ENCODE assay signal across 20 mouse cellular contexts in genomic region chr7:75320009-75320408, GRCm38 (mm10).
"Had no signal": no experiment of that assay in that cellular context is flagged by ENCODE, and none has a peak within 500 bp of the region (broad histone marks: within the 10 kb centered on the region; RNA-seq: fewer than 3 reads in every experiment).

No protein-coding gene starts in this region.

- DNase-seq: gastrocnemius, postnatal 14 days; gastrocnemius, postnatal 36 days; heart, adult 18-20 months; heart, postnatal 10 days; heart, postnatal 4 days; kidney, adult 11 months; kidney, adult 8-10 months; kidney, postnatal 10 days; kidney, postnatal 25 days; kidney, postnatal 4 days; liver; liver, embryonic 13.5 days had no signal

- H3K27me3 ChIP-seq: heart, embryonic 12.5 days; hindbrain, embryonic 15.5 days; limb, embryonic 12.5 days; liver, embryonic 13.5 days had no signal

- ATAC-seq: hindbrain, postnatal 0 days; intestine, embryonic 16.5 days had no signal

- H3K36me3 ChIP-seq: heart, embryonic 10.5 days; heart, embryonic 12.5 days; hindbrain, embryonic 13.5 days; hindbrain, embryonic 15.5 days; limb, embryonic 10.5 days; limb, embryonic 12.5 days; liver, embryonic 13.5 days had no signal
